8 mouse cellular contexts compared by ENCODE assay signal in the genomic region with DNA sequence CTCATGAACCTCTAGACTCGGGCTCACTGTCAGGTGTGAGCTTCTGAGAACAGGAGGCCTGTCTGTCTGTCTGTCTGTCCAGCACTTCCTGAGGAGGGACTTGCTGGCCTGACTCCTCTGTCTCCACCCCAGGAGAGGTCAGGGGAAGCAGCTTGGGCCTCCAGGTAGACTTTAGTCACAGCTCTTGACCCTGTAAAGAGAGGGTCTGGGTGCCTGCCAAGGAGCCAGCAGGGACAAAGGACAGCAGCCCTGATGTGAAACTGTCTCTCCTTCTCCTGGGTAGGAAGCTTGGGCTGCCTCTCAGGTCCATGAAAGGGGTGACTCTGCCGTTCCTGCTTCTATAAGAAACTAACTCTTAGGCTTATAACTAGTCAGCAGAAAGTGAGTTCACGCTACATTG.
DNase-seq lines count a peak whose midpoint lies in the region; ATAC-seq lines count a peak whose summit lies in the region.

No protein-coding gene starts in this region.

- H3K4me3 ChIP-seq in hindbrain, embryonic 10.5 days, result no peak overlapping the region
- H3K4me3 ChIP-seq in hindbrain, embryonic 16.5 days (ENCODE audit: low read length), result no peak overlapping the region
- no peak overlapping the region for H3K4me3 ChIP-seq in hindbrain, embryonic 13.5 days
- H3K4me3 ChIP-seq in liver, embryonic 15.5 days (replicated peaks), result no peak overlapping the region

- H3K4me1 ChIP-seq in hindbrain, embryonic 10.5 days (replicated peaks), result peaks cover 47% of the 10 kb centered on the region
- peaks cover 23% of the 10 kb centered on the region for H3K4me1 ChIP-seq in hindbrain, embryonic 16.5 days (ENCODE audit: control insufficient read depth, insufficient read depth, low read depth, low read length)
- H3K4me1 ChIP-seq in hindbrain, embryonic 13.5 days (replicated peaks), result peaks cover 56% of the 10 kb centered on the region
- peaks cover 38% of the 10 kb centered on the region for H3K4me1 ChIP-seq in liver, embryonic 15.5 days (replicated peaks)

- H3K27me3 ChIP-seq in hindbrain, embryonic 10.5 days (ENCODE audit: insufficient read depth, poor library complexity, severe bottlenecking), result no peaks in the 10 kb centered on the region
- H3K27me3 ChIP-seq in hindbrain, embryonic 16.5 days (replicated peaks; ENCODE audit: control insufficient read depth, insufficient read depth, low read length), result no peaks in the 10 kb centered on the region
- H3K27me3 ChIP-seq in hindbrain, embryonic 13.5 days, result no peaks in the 10 kb centered on the region
- H3K27me3 ChIP-seq in liver, embryonic 15.5 days, result no peaks in the 10 kb centered on the region

- ATAC-seq in hindbrain, embryonic 16.5 days, result no peak
- no peak for ATAC-seq in hindbrain, embryonic 13.5 days (ENCODE audit: low FRiP score)
- no peak for ATAC-seq in liver, embryonic 15.5 days (ENCODE audit: insufficient read depth)

- WGBS in hindbrain, embryonic 10.5 days, result 83% methylated on average over 3 of the region's 3 CpGs
- WGBS in hindbrain, embryonic 16.5 days, result 67% methylated on average over 3 of the region's 3 CpGs
- 70% methylated on average over 3 of the region's 3 CpGs for WGBS in hindbrain, embryonic 13.5 days
- 53% methylated on average over 3 of the region's 3 CpGs for WGBS in liver, embryonic 15.5 days (ENCODE audit: insufficient replicate concordance)

- peak overlapping the region; percentile 54; the same call in 1 of the 2 replicates for H3K27ac ChIP-seq in hindbrain, embryonic 10.5 days
- H3K27ac ChIP-seq in hindbrain, embryonic 16.5 days (ENCODE audit: low read depth, low read length), result no peak overlapping the region
- H3K27ac ChIP-seq in hindbrain, embryonic 13.5 days, result peak overlapping the region; percentile 81
- H3K27ac ChIP-seq in liver, embryonic 15.5 days (replicated peaks), result peak overlapping the region; percentile 62; the same call in 1 of the 2 replicates

- no peaks in the 10 kb centered on the region for H3K9me3 ChIP-seq in hindbrain, embryonic 10.5 days
- no peaks in the 10 kb centered on the region for H3K9me3 ChIP-seq in hindbrain, embryonic 16.5 days (ENCODE audit: control insufficient read depth, low read length)
- no peaks in the 10 kb centered on the region for H3K9me3 ChIP-seq in hindbrain, embryonic 13.5 days
- no peaks in the 10 kb centered on the region for H3K9me3 ChIP-seq in liver, embryonic 15.5 days (replicated peaks)

- no peak overlapping the region for H3K9ac ChIP-seq in hindbrain, embryonic 16.5 days (ENCODE audit: low read depth, low read length)
- H3K9ac ChIP-seq in hindbrain, embryonic 13.5 days, result no peak overlapping the region
- H3K9ac ChIP-seq in liver, embryonic 15.5 days, result no peak overlapping the region

- H3K4me2 ChIP-seq in hindbrain, embryonic 16.5 days (ENCODE audit: low read length), result no peak overlapping the region
- H3K4me2 ChIP-seq in hindbrain, embryonic 13.5 days, result no peak overlapping the region
- H3K4me2 ChIP-seq in liver, embryonic 15.5 days, result no peak overlapping the region

- DNase-seq in hindbrain, embryonic 10.5 days (ENCODE audit: low spot score), result no peak
- peak; percentile 59 for DNase-seq in adrenal gland, postnatal 25 days
- no peak for DNase-seq in Muller cell, postnatal 12 days (ENCODE audit: inconsistent ontology term)
- no peak for DNase-seq in ovary, adult 18-20 months (ENCODE audit: low spot score)
- DNase-seq in frontal cortex, postnatal 14 days (ENCODE audit: low spot score in 2 of 2), result no peak

- 0 out of 2 replicates have a peak, but pooled peaks cover under 1% of the 10 kb centered on the region for H3K36me3 ChIP-seq in hindbrain, embryonic 10.5 days
- H3K36me3 ChIP-seq in hindbrain, embryonic 16.5 days (ENCODE audit: control insufficient read depth, insufficient read depth, low read length), result no peaks in the 10 kb centered on the region
- H3K36me3 ChIP-seq in hindbrain, embryonic 13.5 days, result no peaks in the 10 kb centered on the region
- H3K36me3 ChIP-seq in liver, embryonic 15.5 days (replicated peaks), result no peaks in the 10 kb centered on the region
